Mouse (Mus musculus) spleen, adult 12 weeks (tissue): ENCODE results near the gene Snx30.

Source experiments
- DNase-seq: peaks from one replicate; pipeline ENCODE4 v3.0.0; 2022; ENCODE audit warnings: low spot score

Gene Snx30

GRCm38 (mm10) chr4:59902547-59902946, 96.9 kb downstream of the Snx30 start:
- no peak for DNase-seq

GRCm38 (mm10) chr4:59907092-59907491, 101.5 kb downstream of the Snx30 start:
- no peak for DNase-seq

- no peak for DNase-seq
Measured at GRCm38 (mm10) chr4:59907657-59908230, 102.1 kb downstream of the Snx30 start.

- no peak for DNase-seq
Measured at GRCm38 (mm10) chr4:59908785-59909184, 103.1 kb downstream of the Snx30 start.

GRCm38 (mm10) chr4:59914608-59915403, 109.2 kb downstream of the Snx30 start, which contains the start of gene Slc46a2:
Gene Slc46a2, minus strand, starts transcription at chr4:59915056.
- no peak for DNase-seq

- no peak for DNase-seq
Measured at GRCm38 (mm10) chr4:59917966-59918365, 112.3 kb downstream of the Snx30 start.

- DNase-seq = no peak
Measured at GRCm38 (mm10) chr4:59925082-59925481, 119.4 kb downstream of the Snx30 start.

- DNase-seq = no peak
Measured at GRCm38 (mm10) chr4:59927666-59928065, 122.0 kb downstream of the Snx30 start.

GRCm38 (mm10) chr4:59928347-59928746, 122.7 kb downstream of the Snx30 start:
- DNase-seq = peak; percentile 39

GRCm38 (mm10) chr4:59932505-59933281, 127.1 kb downstream of the Snx30 start:
- DNase-seq = no peak

GRCm38 (mm10) chr4:59937543-59937942, 131.9 kb downstream of the Snx30 start:
- no peak for DNase-seq
